Mouse (Mus musculus) liver, embryonic 14.5 days (tissue): ENCODE measurements around the gene Anks1b.

ENCODE experiments used
- CTCF ChIP-seq: IDR thresholded peaks from 2 replicates; pipeline ENCODE4 v1.5.1; 2016; ENCODE audit warnings: antibody characterized with exemption, low read depth, control low read depth
- EP300 ChIP-seq: IDR thresholded peaks from 2 replicates; pipeline ENCODE4 v1.6.1; 2016; ENCODE audit warnings: antibody characterized with exemption, low read depth

DNA sequence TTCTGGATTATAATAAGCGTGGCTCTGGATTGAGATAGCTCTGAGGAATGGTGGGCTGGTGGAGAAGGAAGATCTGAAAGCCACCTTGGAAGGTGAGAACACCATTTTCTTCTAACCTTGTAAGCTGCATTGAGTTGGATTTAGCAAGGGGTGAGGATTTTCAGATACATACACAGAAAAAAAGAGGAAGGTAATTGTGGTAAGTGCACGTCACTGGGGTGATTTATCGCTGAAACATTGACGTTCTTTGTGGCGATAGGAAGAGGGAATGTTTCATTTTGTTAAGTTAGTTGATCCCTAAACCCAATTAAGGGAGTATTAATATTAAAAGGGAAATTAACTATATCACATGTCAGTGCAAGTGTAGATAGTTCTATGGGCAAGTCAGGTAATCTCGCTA is 336.7 kb downstream of the Anks1b start:
- no peak for TF ChIP-seq CTCF
- TF ChIP-seq EP300: no peak
